Mouse (Mus musculus): ENCODE results near the gene Pla2g4f. TPM values are rescaled to one million over a fixed set of nuclear protein-coding genes. Genes with fewer than 3 reads are reported as not detected.

The Pla2g4f gene
- polyA plus RNA-seq, 1 experiment from 2014 or later: not detected

DNA sequence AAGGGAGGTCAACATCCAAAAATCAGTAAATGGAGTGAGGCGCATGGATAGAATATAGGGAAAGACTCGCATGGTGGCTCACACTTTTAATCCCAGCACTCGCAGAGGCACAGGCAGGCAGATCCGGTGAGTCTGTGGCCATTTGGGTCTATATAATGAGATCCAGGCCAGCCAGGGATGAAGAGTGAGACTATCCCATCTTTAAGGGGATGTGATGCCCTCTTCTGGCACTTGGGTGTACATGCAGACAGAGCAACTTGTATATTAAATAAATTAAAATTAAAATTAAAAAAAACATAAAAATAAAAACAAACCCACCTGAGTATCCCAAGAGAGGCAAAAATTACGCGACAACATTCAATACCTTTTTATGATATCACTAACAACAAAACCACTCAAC, 48.4 kb downstream of the Pla2g4f start:
- WGBS: 76% methylated on average over 6 of the region's 6 CpGs
- 0 out of 2 replicates have a peak, but pooled peaks cover 13% of the 10 kb centered on the region for H3K27me3 ChIP-seq (ENCODE audit: insufficient read depth, poor library complexity, severe bottlenecking)
- DNase-seq (ENCODE audit: low spot score): no peak
- H3K27ac ChIP-seq: no peak overlapping the region
- no peak overlapping the region for H3K4me3 ChIP-seq
- no peaks in the 10 kb centered on the region for H3K36me3 ChIP-seq
- H3K9me3 ChIP-seq: no peaks in the 10 kb centered on the region
- peaks cover 10% of the 10 kb centered on the region for H3K4me1 ChIP-seq (replicated peaks)

- Histone ChIP-seq H3K4me3 (no peak overlapping the region), H3K27ac (no peak overlapping the region), H3K36me3 (no peaks in the 10 kb centered on the region), H3K9me3 (no peaks in the 10 kb centered on the region), H3K4me1 (replicated peaks) (peaks cover 10% of the 10 kb centered on the region), H3K27me3 (ENCODE audit: insufficient read depth, poor library complexity, severe bottlenecking) (0 out of 2 replicates have a peak, but pooled peaks cover 13% of the 10 kb centered on the region)
- DNase-seq (ENCODE audit: low spot score): no peak
- WGBS: 66% methylated on average over 10 of the region's 10 CpGs
These were observed 49.1 kb downstream of the Pla2g4f start for GRCm38 (mm10) chr2:120264858-120265257.

- no peak overlapping the region for H3K27ac ChIP-seq
These were observed 51.1 kb downstream of the Pla2g4f start for GRCm38 (mm10) chr2:120262876-120263275.

GRCm38 (mm10) chr2:120261346-120261745, 52.6 kb downstream of the Pla2g4f start:
- H3K4me3 ChIP-seq: no peak overlapping the region
- H3K27me3 ChIP-seq (ENCODE audit: insufficient read depth, poor library complexity, severe bottlenecking): no peaks in the 10 kb centered on the region
- H3K9me3 ChIP-seq: 0 out of 2 replicates have a peak, but pooled peaks cover 7% of the 10 kb centered on the region
- no peak overlapping the region for H3K27ac ChIP-seq
- no peaks in the 10 kb centered on the region; the same call in 1 of the 2 replicates for H3K4me1 ChIP-seq (replicated peaks)
- H3K36me3 ChIP-seq: no peaks in the 10 kb centered on the region
- DNase-seq (ENCODE audit: low spot score): no peak
- WGBS: 74% methylated on average over 3 of the region's 3 CpGs

More at GRCm38 (mm10) chr2:120262876-120263275, 51.1 kb downstream of the Pla2g4f start:
- Histone ChIP-seq H3K27me3 (ENCODE audit: insufficient read depth, poor library complexity, severe bottlenecking) (0 out of 2 replicates have a peak, but pooled peaks cover 6% of the 10 kb centered on the region), H3K4me3 (no peak overlapping the region), H3K36me3 (no peaks in the 10 kb centered on the region), H3K9me3 (no peaks in the 10 kb centered on the region), H3K4me1 (replicated peaks) (no peaks in the 10 kb centered on the region; the same call in 1 of the 2 replicates)
- no peak for DNase-seq (ENCODE audit: low spot score)
- 36% methylated on average over 1 of the region's 1 CpGs for WGBS

GRCm38 (mm10) chr2:120256259-120256658, 57.7 kb downstream of the Pla2g4f start:
- Histone ChIP-seq H3K4me1 (replicated peaks) (no peaks in the 10 kb centered on the region), H3K4me3 (no peak overlapping the region), H3K27ac (no peak overlapping the region), H3K36me3 (no peaks in the 10 kb centered on the region), H3K9me3 (0 out of 2 replicates have a peak, but pooled peaks cover 7% of the 10 kb centered on the region), H3K27me3 (ENCODE audit: insufficient read depth, poor library complexity, severe bottlenecking) (no peaks in the 10 kb centered on the region)
- DNase-seq (ENCODE audit: low spot score): no peak

DNA sequence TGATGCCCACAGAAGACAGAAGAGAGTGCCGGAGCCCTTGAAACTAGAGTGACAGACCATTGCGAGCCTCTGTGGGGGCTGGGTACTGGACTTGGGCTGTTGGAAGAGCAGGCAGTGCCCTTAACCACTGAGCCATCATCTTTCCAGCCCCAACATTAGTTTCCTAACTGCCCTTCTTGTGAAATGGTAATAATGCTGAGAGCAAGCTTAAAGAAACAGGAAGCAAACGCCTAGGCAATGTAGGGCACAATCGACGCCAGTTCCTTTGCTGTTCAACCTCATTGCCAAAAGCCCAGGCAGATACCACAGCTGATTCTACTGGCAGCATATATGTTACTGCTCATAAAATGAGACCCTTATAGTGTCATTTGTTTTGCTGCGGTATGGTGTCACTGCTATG, 61.3 kb downstream of the Pla2g4f start:
- Histone ChIP-seq H3K4me1 (replicated peaks) (no peaks in the 10 kb centered on the region), H3K4me3 (no peak overlapping the region), H3K27me3 (ENCODE audit: insufficient read depth, poor library complexity, severe bottlenecking) (no peaks in the 10 kb centered on the region), H3K9me3 (0 out of 2 replicates have a peak, but pooled peaks cover 7% of the 10 kb centered on the region), H3K27ac (no peak overlapping the region), H3K36me3 (no peaks in the 10 kb centered on the region)
- DNase-seq (ENCODE audit: low spot score): no peak
- 92% methylated on average over 6 of the region's 6 CpGs for WGBS

Other genes with a start within 250 kb of the Pla2g4f start
- 24.8 and 26.5 TPM in 2 replicates for gene Ehd4, start 159.6 kb downstream of the Pla2g4f start, polyA plus RNA-seq (2016; fragmentation: Nextera tagmentation; extraction: Ambion mirVana)
- 0.21 TPM in 1 of 2 replicates, not detected in the other for gene Pla2g4e, start 68.8 kb downstream of the Pla2g4f start, polyA plus RNA-seq (2016; fragmentation: Nextera tagmentation; extraction: Ambion mirVana)
- gene Pla2g4d, start 25.0 kb downstream of the Pla2g4f start, polyA plus RNA-seq (2016; fragmentation: Nextera tagmentation; extraction: Ambion mirVana): 0.04 TPM in 1 of 2 replicates, not detected in the other
- gene Vps39, start 39.0 kb upstream of the Pla2g4f start, polyA plus RNA-seq (2016; fragmentation: Nextera tagmentation; extraction: Ambion mirVana): 27.1 and 36.0 TPM in 2 replicates
- 8.0 and 8.2 TPM in 2 replicates for gene Ganc, start 89.7 kb upstream of the Pla2g4f start, polyA plus RNA-seq (2016; fragmentation: Nextera tagmentation; extraction: Ambion mirVana)
- gene Tmem87a, start 89.9 kb upstream of the Pla2g4f start, polyA plus RNA-seq (2016; fragmentation: Nextera tagmentation; extraction: Ambion mirVana): 4.9 and 5.2 TPM in 2 replicates
- 1.6 and 2.6 TPM in 2 replicates for gene Capn3, start 141.9 kb upstream of the Pla2g4f start, polyA plus RNA-seq (2016; fragmentation: Nextera tagmentation; extraction: Ambion mirVana)
- 54.8 and 75.2 TPM in 2 replicates for gene Zfp106, start 249.7 kb upstream of the Pla2g4f start, polyA plus RNA-seq (2016; fragmentation: Nextera tagmentation; extraction: Ambion mirVana)